Mouse (Mus musculus): ENCODE data around the gene Marveld1.

The Marveld1 gene

DNA sequence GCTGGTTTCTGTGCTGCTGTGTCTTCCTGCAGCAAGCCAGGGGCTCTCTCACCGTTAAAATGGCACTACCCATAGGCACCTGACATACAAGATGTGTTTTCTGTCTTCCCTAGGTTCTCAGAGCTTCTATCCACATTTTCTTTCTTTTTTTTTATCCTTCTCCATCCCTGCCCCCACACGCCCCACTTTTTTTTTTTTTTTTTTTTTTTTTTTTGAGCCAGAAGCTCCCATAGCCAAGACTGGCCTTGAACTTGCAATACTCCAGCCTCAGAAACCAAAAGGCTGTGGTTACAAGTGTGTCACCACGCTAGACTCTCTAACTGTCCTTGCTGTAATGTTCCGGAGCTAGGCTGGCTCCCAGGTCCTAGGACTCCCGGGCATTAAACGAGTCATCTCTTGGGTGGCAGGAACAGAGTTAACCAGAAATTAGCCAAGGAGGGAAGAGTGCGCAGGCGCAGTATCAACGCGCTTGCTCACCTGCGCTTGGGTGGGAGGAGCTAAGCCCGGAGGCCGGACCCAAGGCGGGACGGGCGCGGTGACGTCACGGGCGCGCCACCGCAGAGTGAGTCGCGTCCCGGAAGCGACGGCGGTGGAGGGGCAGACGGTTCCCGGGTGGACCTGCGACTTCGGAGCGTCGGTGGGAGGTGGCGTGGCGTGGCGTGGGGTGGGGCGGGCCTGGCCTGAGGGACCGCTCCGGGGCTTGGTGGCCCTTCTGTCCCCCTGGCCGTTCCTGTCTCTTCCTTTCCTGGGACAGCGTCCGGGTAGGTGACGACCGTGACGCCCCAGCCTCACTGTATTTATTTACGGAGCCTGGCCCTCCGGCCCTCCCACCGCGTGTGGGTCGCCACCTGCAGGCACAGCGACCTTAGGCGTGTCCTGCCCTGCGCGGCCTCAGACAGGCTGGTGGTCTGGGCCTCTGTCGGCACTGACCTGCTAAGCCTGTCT lies 23.1 kb downstream of the Marveld1 start:
- DNase-seq (ENCODE audit: low spot score in 2 of 2), result peak; percentile 87 to 91

DNA sequence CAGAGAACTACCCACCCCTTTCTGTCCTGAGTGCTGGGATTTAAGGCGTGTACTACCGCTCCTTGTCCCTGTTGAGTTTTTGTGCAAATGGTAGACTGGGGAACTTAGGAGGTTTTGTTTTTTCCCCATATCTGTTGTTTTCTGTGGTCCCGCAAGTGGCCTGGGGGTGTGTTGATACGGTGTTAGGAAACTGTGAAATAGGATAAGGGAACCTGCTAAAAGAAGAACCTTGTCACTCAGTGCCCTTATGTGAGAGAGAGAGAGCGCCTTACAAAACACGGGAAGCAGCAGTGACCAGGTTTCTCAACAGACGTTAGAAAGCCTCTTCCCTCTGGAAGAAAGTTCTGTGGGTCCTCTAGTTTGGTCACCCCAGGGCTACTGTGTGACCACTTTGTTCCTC lies 29.6 kb downstream of the Marveld1 start:
- DNase-seq (ENCODE audit: low spot score in 2 of 2), result no peak

DNA sequence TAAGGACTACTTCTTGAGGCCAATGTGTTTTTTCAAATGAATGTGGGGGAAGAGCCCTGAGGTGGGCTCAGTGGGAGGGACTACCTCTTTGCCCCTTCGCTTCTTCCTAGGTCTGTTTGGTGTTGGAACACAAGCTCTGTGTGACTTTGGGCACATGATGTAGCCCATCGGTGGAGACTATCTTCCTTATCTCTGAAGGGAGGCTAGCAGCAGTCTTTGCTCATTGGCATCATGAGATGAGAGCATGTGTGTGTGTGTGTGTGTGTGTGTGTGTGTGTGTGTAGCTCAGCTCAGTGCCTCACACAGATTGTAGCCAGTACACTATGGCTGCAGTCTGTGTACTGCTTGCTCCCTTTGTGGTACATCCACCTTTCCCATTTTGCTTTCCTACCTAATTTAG lies 30.3 kb downstream of the Marveld1 start:
- no peak for DNase-seq (ENCODE audit: low spot score in 2 of 2)

DNA sequence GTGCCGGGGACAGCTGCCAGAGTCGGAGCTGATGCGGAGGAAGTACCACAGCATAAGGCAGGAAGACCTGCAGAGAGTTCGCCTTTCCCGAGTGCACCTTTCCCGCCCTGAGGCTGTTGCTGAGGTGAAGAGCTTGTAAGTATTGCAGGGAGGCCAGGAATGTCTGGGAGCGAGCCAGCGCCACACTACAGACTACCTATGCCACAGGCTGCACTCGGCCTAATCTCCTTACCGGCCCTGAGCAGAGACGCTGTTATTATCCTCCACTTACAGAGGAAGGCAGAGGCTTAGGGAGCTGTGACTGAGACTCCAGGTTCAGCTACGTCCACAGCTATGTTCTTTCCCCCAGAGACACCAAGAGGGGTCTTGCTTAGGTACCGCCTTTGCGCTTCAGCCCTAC lies 32.2 kb downstream of the Marveld1 start:
- no peak for DNase-seq (ENCODE audit: low spot score in 2 of 2)

DNA sequence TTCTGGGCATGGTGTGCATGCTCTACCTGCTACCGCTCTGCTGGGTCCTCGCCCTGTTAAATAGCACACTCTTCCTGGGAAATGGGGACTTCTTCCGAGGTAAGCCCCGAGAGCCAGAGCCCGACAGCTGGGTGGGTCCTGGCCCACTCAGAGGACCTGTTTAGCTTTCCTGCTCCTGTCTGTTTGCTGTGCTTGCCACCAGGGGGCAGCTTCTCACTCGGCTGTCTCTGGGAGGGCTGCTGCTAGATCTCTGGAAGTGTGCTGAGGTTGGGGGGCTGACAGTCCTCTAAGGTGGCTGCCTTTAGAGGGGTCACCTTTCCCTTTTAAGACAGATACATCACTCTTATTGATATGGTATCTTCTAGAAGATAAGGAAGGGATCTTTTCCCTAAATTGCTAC lies 35.5 kb downstream of the Marveld1 start:
- no peak for DNase-seq (ENCODE audit: low spot score in 2 of 2)

DNA sequence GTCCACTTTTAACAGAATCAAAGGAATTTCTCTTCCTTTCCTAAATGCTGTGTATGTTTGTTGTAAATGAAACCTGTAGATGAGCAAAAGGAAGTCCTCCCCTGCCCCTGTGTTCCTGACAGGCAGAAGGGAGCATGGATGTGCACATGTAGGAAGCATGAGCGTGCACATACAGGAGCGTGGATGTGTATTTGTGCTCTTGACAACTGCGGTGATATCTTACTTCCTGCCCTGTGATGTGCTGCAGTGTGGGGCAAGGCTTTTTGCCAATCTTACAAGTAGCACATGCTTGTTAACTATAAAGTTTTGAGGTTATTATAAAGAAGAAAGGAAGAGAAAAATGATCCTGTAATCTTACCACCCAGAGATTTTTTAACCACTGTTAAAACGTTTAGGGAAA lies 42.5 kb downstream of the Marveld1 start:
- DNase-seq (ENCODE audit: low spot score in 2 of 2), result no peak

DNA sequence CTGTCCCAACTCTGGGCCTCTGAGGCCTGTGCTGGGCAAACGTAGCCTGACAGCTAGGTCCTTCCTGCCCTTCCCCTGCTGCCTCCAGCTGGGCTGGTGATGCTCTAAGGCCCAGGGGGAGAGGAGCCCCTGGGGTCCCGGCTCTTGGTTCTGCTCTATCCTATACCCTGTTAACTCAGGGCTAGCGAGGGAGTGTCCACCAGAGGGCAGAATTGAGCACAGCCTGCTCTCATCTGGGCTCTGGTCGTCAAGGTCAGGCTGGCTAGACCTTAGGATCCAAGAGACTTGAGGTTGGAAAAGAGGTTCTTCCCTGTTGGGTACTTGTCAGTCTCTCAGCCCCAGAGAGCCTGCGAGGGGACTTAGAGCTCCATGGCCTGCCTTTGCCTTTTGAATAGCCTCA lies 43.3 kb downstream of the Marveld1 start:
- DNase-seq (ENCODE audit: low spot score in 2 of 2), result no peak

DNA sequence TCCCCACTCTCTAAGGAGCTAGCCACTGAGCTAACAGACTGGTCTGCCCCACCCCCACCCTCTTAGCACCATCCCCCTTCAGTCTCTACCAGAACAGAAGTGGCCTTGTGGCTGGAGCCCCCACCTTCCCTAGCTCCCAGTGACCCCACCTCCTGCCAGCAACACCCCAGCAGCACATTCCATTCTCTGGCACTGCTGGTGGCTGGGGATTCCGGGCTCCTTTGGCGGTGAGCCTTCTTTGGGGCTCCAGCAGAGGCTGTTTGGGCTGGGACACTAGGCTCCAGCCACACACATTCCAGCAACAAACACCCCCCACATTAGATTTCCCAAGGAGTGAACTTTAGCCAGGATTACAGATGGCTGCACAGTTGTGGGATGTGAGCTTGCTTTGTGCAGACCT lies 46.1 kb downstream of the Marveld1 start:
- DNase-seq (ENCODE audit: low spot score in 2 of 2), result no peak

DNA sequence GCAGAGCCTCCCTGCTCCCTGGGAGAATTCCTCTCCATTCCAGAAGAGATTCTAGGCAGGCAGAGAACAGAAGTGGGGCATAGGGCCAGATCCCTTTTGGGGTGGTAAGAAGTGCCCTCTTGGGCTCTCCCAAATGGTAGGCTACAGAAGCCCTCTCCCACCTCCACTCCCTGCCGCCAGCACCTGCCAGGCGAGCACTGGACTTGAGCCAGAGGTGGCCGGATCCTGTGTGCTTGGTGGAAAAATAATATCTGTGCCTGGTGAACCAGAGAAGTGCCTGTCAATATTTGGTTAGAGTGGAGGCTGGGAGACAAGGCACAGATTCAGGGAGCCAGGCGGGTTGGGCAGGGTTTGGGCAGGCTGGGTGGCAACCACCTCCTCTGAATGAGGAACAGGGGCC lies 49.2 kb downstream of the Marveld1 start:
- no peak for DNase-seq (ENCODE audit: low spot score in 2 of 2)

DNA sequence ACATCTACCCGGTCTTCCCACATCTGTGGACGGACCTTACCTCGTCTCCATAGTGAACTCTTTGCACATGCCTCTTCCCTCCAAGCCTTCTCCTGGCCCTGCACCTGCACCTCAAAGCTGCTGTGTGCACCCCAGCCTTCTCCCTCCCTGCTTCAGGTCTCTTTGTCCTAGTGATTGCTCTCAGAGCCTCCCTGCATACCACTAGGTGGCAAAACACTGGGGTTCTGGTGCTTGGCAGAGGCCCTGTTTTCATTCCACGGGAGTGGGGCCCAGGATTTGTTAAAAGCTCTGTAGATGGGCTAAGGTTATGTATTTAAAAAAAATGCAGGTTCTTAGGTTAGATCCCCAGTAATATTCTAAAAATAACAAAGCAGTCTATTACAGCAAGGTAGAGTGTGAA lies 49.9 kb downstream of the Marveld1 start:
- DNase-seq (ENCODE audit: low spot score in 2 of 2), result no peak

DNA sequence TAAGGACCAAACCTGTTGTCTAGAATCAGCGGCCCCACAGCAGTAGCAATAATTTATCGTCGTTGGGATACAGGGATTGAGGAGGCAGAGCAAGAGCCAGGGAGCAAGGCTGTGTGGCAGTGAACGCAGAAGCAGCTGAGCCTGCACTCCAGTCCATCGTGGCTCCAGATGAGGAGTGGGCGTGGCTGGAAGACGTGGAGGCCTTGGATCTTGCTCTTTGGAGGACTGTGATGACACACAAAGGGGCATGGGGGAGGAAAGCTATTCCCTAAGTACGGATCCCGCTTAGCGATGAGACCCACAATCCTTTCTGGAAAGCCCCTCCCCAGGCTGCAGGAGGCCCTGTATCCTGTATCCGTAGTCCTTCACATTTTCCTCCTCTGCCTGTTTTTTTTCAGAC lies 50.8 kb downstream of the Marveld1 start:
- no peak for DNase-seq (ENCODE audit: low spot score in 2 of 2)

Measured in urinary bladder, postnatal 4 days (tissue).